Mouse (Mus musculus): Measurements from ENCODE around the gene Jaml. TPM values are rescaled to one million over a fixed set of nuclear protein-coding genes. Genes with fewer than 3 reads are reported as not detected.

Jaml gene
- polyA plus RNA-seq, 1 experiment from 2014 or later: 0.16 TPM

DNA sequence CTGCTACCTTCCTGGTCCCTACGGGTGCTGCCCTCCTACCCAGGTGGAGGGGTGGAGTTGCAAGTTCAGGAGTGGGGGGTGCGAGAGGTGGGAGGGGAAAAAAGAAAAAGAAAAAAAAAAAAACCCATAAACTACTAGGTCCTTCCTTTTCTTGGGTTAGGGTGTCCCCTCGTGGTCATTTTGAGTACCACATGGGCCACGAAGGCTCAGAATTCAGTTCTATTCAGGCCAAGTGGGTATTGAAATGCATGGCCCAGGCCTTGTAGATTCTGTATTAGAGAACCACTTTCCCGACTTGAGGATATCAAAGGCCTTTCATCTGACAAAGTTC is 67.2 kb downstream of the Jaml start:
- ATAC-seq (ENCODE audit: low read depth) (no peak), DNase-seq (no peak)
- H3K9me3 ChIP-seq (replicated peaks): no peaks in the 10 kb centered on the region
- peak overlapping the region; percentile 48 for H3K4me2 ChIP-seq
- no peak overlapping the region for H3K27ac ChIP-seq
- H3K36me3 ChIP-seq: no peaks in the 10 kb centered on the region
- no peak overlapping the region for H3K9ac ChIP-seq
- peak overlapping the region; percentile 29; the same call in 1 of the 2 replicates for H3K4me3 ChIP-seq (replicated peaks)
- peaks cover 2% of the 10 kb centered on the region; the same call in 1 of the 2 replicates for H3K4me1 ChIP-seq (replicated peaks)
- peaks cover 84% of the 10 kb centered on the region for H3K27me3 ChIP-seq
- 0% methylated on average over 5 of the region's 5 CpGs for WGBS (ENCODE audit: insufficient replicate concordance)

GRCm38 (mm10) chr9:45150933-45151332 is 72.0 kb downstream of the Jaml start:
- no peak for ATAC-seq (ENCODE audit: low read depth)

DNA sequence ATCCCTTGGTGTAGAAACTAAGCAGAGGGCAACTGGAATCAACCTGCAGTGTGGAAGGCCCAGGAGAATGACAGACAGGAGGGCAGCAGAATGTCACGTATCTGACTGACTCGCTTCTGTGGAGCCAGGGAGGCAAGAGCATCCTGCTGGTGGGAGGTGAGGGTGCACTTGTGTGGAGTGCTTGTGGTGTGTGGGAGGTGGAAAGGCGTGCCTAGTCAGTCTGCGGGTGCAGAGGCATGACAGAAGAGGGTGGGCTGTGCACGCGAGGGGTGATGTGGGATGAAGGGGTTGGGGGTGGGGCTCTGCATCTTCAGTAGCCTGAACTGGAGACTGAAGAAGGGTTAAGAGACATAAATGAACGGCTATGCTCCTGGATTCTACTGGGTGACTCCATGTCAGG is 74.4 kb downstream of the Jaml start:
- ATAC-seq (ENCODE audit: low read depth): no peak
- H3K9me3 ChIP-seq (replicated peaks): no peaks in the 10 kb centered on the region
- H3K9ac ChIP-seq: no peak overlapping the region
- H3K27me3 ChIP-seq: peaks cover 20% of the 10 kb centered on the region
- no peak overlapping the region for H3K4me2 ChIP-seq
- no peaks in the 10 kb centered on the region for H3K4me1 ChIP-seq (replicated peaks)
- no peak for DNase-seq
- no peaks in the 10 kb centered on the region for H3K36me3 ChIP-seq
- WGBS (ENCODE audit: insufficient replicate concordance): 52% methylated on average over 7 of the region's 7 CpGs
- H3K4me3 ChIP-seq (replicated peaks): no peak overlapping the region
- no peak overlapping the region for H3K27ac ChIP-seq

More at GRCm38 (mm10) chr9:45150933-45151332, 72.0 kb downstream of the Jaml start:
- no peak overlapping the region for H3K27ac ChIP-seq
- no peaks in the 10 kb centered on the region for H3K36me3 ChIP-seq
- no peak overlapping the region for H3K9ac ChIP-seq
- H3K4me2 ChIP-seq: no peak overlapping the region
- peaks cover 43% of the 10 kb centered on the region for H3K27me3 ChIP-seq
- H3K9me3 ChIP-seq (replicated peaks): no peaks in the 10 kb centered on the region
- H3K4me3 ChIP-seq (replicated peaks): no peak overlapping the region
- no peaks in the 10 kb centered on the region for H3K4me1 ChIP-seq (replicated peaks)
- no peak for DNase-seq
- WGBS (ENCODE audit: insufficient replicate concordance): 41% methylated on average over 1 of the region's 1 CpGs

Other genes starting within 250 kb of the Jaml start
- gene Kmt2a, start 197.9 kb upstream of the Jaml start, polyA plus RNA-seq (2015; fragmentation: Nextera tagmentation; extraction: Ambion mirVana): 3.8 and 4.0 TPM in 2 replicates
- 546 and 569 TPM in 2 replicates for gene Atp5l, start 158.4 kb upstream of the Jaml start, polyA plus RNA-seq (2015; fragmentation: Nextera tagmentation; extraction: Ambion mirVana)
- gene Ube4a, start 113.6 kb upstream of the Jaml start, polyA plus RNA-seq (2015; fragmentation: Nextera tagmentation; extraction: Ambion mirVana): 10.5 and 13.2 TPM in 2 replicates
- gene Cd3g, start 98.8 kb upstream of the Jaml start, polyA plus RNA-seq (2015; fragmentation: Nextera tagmentation; extraction: Ambion mirVana): 0.18 and 0.27 TPM in 2 replicates
- gene Cd3d, start 97.4 kb upstream of the Jaml start, polyA plus RNA-seq (2015; fragmentation: Nextera tagmentation; extraction: Ambion mirVana): not detected in 2 replicates
- gene Cd3e, start 69.6 kb upstream of the Jaml start, polyA plus RNA-seq (2015; fragmentation: Nextera tagmentation; extraction: Ambion mirVana): not detected in 2 replicates
- gene Mpzl2, start 39.4 kb upstream of the Jaml start, polyA plus RNA-seq (2015; fragmentation: Nextera tagmentation; extraction: Ambion mirVana): 3.6 and 6.1 TPM in 2 replicates
- 0.83 TPM in 2 replicates for gene Mpzl3, start 24.0 kb upstream of the Jaml start, polyA plus RNA-seq (2015; fragmentation: Nextera tagmentation; extraction: Ambion mirVana)
- 0.38 and 0.45 TPM in 2 replicates for gene Scn2b, start 38.6 kb downstream of the Jaml start, polyA plus RNA-seq (2015; fragmentation: Nextera tagmentation; extraction: Ambion mirVana)
- 0.09 TPM in 2 replicates for gene Scn4b, start 59.2 kb downstream of the Jaml start, polyA plus RNA-seq (2015; fragmentation: Nextera tagmentation; extraction: Ambion mirVana)
- 0.08 and 0.09 TPM in 2 replicates for gene BC049352, start 102.8 kb downstream of the Jaml start, polyA plus RNA-seq (2015; fragmentation: Nextera tagmentation; extraction: Ambion mirVana)
- 0.06 and 0.10 TPM in 2 replicates for gene Tmprss4, start 124.9 kb downstream of the Jaml start, polyA plus RNA-seq (2015; fragmentation: Nextera tagmentation; extraction: Ambion mirVana)
- gene Il10ra, start 190.0 kb downstream of the Jaml start, polyA plus RNA-seq (2015; fragmentation: Nextera tagmentation; extraction: Ambion mirVana): 1.6 and 1.7 TPM in 2 replicates
- gene Tmprss13, start 239.9 kb downstream of the Jaml start, polyA plus RNA-seq (2015; fragmentation: Nextera tagmentation; extraction: Ambion mirVana): not detected in 2 replicates

Data from liver, embryonic 13.5 days (tissue).